Mouse (Mus musculus): ENCODE results near the gene Ccnq.

DNA sequence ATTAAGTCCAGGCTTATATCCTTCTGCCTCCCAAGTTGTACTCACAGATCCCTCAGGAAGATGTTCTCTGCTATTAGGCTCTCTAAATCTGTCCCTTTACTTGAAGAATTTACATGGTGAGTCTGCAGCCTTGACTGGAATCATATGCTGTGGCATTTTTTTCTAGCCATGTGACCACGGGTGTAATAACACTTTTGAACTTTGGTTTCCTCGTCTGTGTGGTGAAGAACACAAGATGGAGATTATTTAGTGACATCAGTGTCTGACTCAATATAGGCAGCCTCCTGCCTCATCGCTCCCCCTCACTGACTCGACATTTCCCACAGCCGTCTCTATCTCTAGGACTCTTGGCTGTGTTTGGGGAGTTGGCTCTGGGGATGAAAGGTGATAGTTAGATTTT lies 48.4 kb downstream of the Ccnq start:
- TF ChIP-seq SMC3 (IDR thresholded peaks at IDR 0.05; ENCODE audit: low read depth, low read length) (no peak), CTCF (conservative IDR thresholded peaks at IDR 0.05 in 1 of 2, IDR thresholded peaks at IDR 0.05 in 1 of 2; ENCODE audit: low read depth in 2 of 2, low read length in 2 of 2) (no peak)

Measured in CH12.LX (cell line).